In genomic region chr13:94395763-94396162, GRCm38 (mm10) we compare ENCODE assay signal across 11 mouse cellular contexts. TPM values are rescaled to one million over a fixed set of nuclear protein-coding genes. Genes with fewer than 3 reads are reported as not detected.
A peak's percentile ranks its signal among the peaks of the same experiment; 100 is the strongest.
DNase-seq lines count a peak whose midpoint lies in the region; ATAC-seq lines count a peak whose summit lies in the region.
"Had no signal": no experiment of that assay in that cellular context is flagged by ENCODE, and none has a peak within 500 bp of the region (broad histone marks: within the 10 kb centered on the region; RNA-seq: fewer than 3 reads in every experiment).

No protein-coding gene starts in this region.

- DNase-seq in forebrain, embryonic 10.5 days (ENCODE audit: extremely low spot score, low spot score), result no peak
- peak; percentile 24 to 55 for DNase-seq in layer of hippocampus, adult 18-20 months (ENCODE audit: low spot score in 2 of 2)
- no peak for DNase-seq in layer of hippocampus, adult 9-10 months (ENCODE audit: low spot score)
- DNase-seq in cerebellum, adult 9-11 months, result peak; percentile 52
- DNase-seq in heart, postnatal 14 days, result peak; percentile 24 to 29
- DNase-seq in kidney, postnatal 10 days, result no peak
- DNase-seq in Muller cell, postnatal 12 days (ENCODE audit: inconsistent ontology term), result no peak
- DNase-seq: kidney, postnatal 36 days had no signal

- WGBS in forebrain, embryonic 16.5 days, result 75% methylated on average over 8 of the region's 8 CpGs
- 95% methylated on average over 8 of the region's 8 CpGs for WGBS in forebrain, embryonic 10.5 days

- intact Hi-C loops in heart, postnatal 14 days (cut with DNase I), result no loop called here

- peak; percentile 49; the same call in 1 of the 2 replicates for ATAC-seq in forebrain, embryonic 16.5 days

- no peak overlapping the region for H3K9ac ChIP-seq in forebrain, embryonic 16.5 days (replicated peaks; ENCODE audit: low read depth, low read length)
- H3K9ac ChIP-seq: embryonic facial prominence, embryonic 15.5 days had no signal

- no peaks in the 10 kb centered on the region for H3K27me3 ChIP-seq in forebrain, embryonic 16.5 days (replicated peaks; ENCODE audit: control insufficient read depth, insufficient read depth, low read length)
- no peaks in the 10 kb centered on the region for H3K27me3 ChIP-seq in forebrain, embryonic 10.5 days (ENCODE audit: poor library complexity, severe bottlenecking)
- H3K27me3 ChIP-seq: embryonic facial prominence, embryonic 15.5 days had no signal

- no peaks in the 10 kb centered on the region for H3K9me3 ChIP-seq in forebrain, embryonic 16.5 days (ENCODE audit: control insufficient read depth, low read length)
- no peaks in the 10 kb centered on the region for H3K9me3 ChIP-seq in forebrain, embryonic 10.5 days
- H3K9me3 ChIP-seq: embryonic facial prominence, embryonic 15.5 days; G1E had no signal

- no peak overlapping the region for H3K4me3 ChIP-seq in forebrain, embryonic 16.5 days (replicated peaks; ENCODE audit: low read length)
- H3K4me3 ChIP-seq in forebrain, embryonic 10.5 days, result no peak overlapping the region
- H3K4me3 ChIP-seq: embryonic facial prominence, embryonic 15.5 days had no signal

- H3K4me1 ChIP-seq in forebrain, embryonic 16.5 days (replicated peaks; ENCODE audit: control insufficient read depth, insufficient read depth, low read length), result peaks cover 19% of the 10 kb centered on the region
- H3K4me1 ChIP-seq in forebrain, embryonic 10.5 days, result no peaks in the 10 kb centered on the region
- H3K4me1 ChIP-seq: embryonic facial prominence, embryonic 15.5 days had no signal

- no peaks in the 10 kb centered on the region for H3K36me3 ChIP-seq in forebrain, embryonic 16.5 days (ENCODE audit: control insufficient read depth, insufficient read depth)
- peaks cover 40% of the 10 kb centered on the region for H3K36me3 ChIP-seq in forebrain, embryonic 10.5 days (replicated peaks)

- no peak overlapping the region for H3K27ac ChIP-seq in forebrain, embryonic 16.5 days (ENCODE audit: low read length)
- H3K27ac ChIP-seq in forebrain, embryonic 10.5 days, result no peak overlapping the region
- H3K27ac ChIP-seq: embryonic facial prominence, embryonic 15.5 days had no signal

- H3K4me2 ChIP-seq in forebrain, embryonic 16.5 days (ENCODE audit: low read length), result no peak overlapping the region
- H3K4me2 ChIP-seq: embryonic facial prominence, embryonic 15.5 days had no signal

RNA-seq across cellular contexts. Expression of gene Ap3b1, which starts 37.0 kb away (rescaled TPM):
- 34.4 and 39.2 TPM in 2 replicates for polyA plus RNA-seq in forebrain, embryonic 16.5 days (2015; fragmentation: Nextera tagmentation; extraction: Ambion mirVana)
- 32.1 and 32.9 TPM in 2 replicates for polyA plus RNA-seq in forebrain, embryonic 10.5 days (2016; fragmentation: Nextera tagmentation; extraction: Ambion mirVana)
- total RNA-seq in layer of hippocampus, adult 18-20 months (2021), result 10 to 100 TPM; 56.0 to 56.3 TPM
- 10 to 100 TPM; 24.7 to 26.1 TPM for total RNA-seq in heart, postnatal 14 days (2021)

Comparison
In these comparisons a context has a peak if more than half of its experiments do, and no peak if none do; other contexts are left out.
1. DNase-seq: peak in layer of hippocampus, adult 18-20 months (2 of 2), cerebellum, adult 9-11 months (single experiment) and heart, postnatal 14 days (2 of 2); none in forebrain, embryonic 10.5 days (single experiment), layer of hippocampus, adult 9-10 months (single experiment), kidney, postnatal 10 days (single experiment) and Muller cell, postnatal 12 days (single experiment).